Mouse (Mus musculus) brain, embryonic 14.5 days (tissue): ENCODE measurements around the gene Dmrtc1a.
"Not testable (repeated sequence)": the region's sequence is repeated elsewhere in the genome, so short reads cannot be mapped to it uniquely, and the experiment has no call there.

Source experiments
- CTCF ChIP-seq: fragments of 200-500 bp; IDR thresholded peaks from 2 replicates; pipeline ENCODE4 v1.5.1; 2012; ENCODE audit warnings: inconsistent platforms, mild to moderate bottlenecking, moderate library complexity, borderline replicate concordance; ENCODE audit not compliant: insufficient read depth, insufficient read length; ENCODE audit errors: extremely low read depth
- POLR2A ChIP-seq: fragments of 200-500 bp; IDR thresholded peaks from 2 replicates; pipeline ENCODE4 v1.6.1; 2012; ENCODE audit warnings: mild to moderate bottlenecking, inconsistent platforms, borderline replicate concordance; ENCODE audit not compliant: poor library complexity, insufficient read depth, insufficient read length, severe bottlenecking; ENCODE audit errors: extremely low read depth

- TF ChIP-seq CTCF: peak; percentile 28; the same call in 1 of the 2 replicates
- TF ChIP-seq POLR2A: not testable (repeated sequence)
Observed at GRCm38 (mm10) chrX:102926707-102927106, 18.2 kb upstream of the Dmrtc1a start.
